Mouse (Mus musculus) ovary, postnatal 14 days (tissue): Measurements from ENCODE around the gene Ckap2l.

Source experiments
- DNase-seq: peaks from one replicate; pipeline ENCODE4 v3.0.0; 2022; ENCODE audit warnings: low spot score

The Ckap2l gene

GRCm38 (mm10) chr2:129263073-129263472, 33.9 kb downstream of the Ckap2l start:
- no peak for DNase-seq

GRCm38 (mm10) chr2:129261151-129261794, 35.7 kb downstream of the Ckap2l start:
- no peak for DNase-seq

- DNase-seq: no peak
Observed at GRCm38 (mm10) chr2:129260646-129261045, 36.4 kb downstream of the Ckap2l start.

GRCm38 (mm10) chr2:129258475-129259211, 38.4 kb downstream of the Ckap2l start:
- peak; percentile 75 for DNase-seq

- DNase-seq: no peak
Observed at GRCm38 (mm10) chr2:129258056-129258455, 39.0 kb downstream of the Ckap2l start.

GRCm38 (mm10) chr2:129256006-129256405, 41.0 kb downstream of the Ckap2l start:
- no peak for DNase-seq

- DNase-seq: no peak
Observed at GRCm38 (mm10) chr2:129254076-129254475, 42.9 kb downstream of the Ckap2l start.

- DNase-seq: no peak
Observed at GRCm38 (mm10) chr2:129253631-129253970, 43.4 kb downstream of the Ckap2l start.

- DNase-seq: no peak
Observed at GRCm38 (mm10) chr2:129252836-129253630, 44.0 kb downstream of the Ckap2l start.

GRCm38 (mm10) chr2:129249321-129249720, 47.7 kb downstream of the Ckap2l start:
- no peak for DNase-seq

- no peak for DNase-seq
Observed at GRCm38 (mm10) chr2:129247707-129248121, 49.3 kb downstream of the Ckap2l start.

GRCm38 (mm10) chr2:129246924-129247323, 50.1 kb downstream of the Ckap2l start:
- no peak for DNase-seq

- no peak for DNase-seq
Observed at GRCm38 (mm10) chr2:129246436-129246835, 50.6 kb downstream of the Ckap2l start.

- no peak for DNase-seq
Observed at GRCm38 (mm10) chr2:129245618-129246017, 51.4 kb downstream of the Ckap2l start.

- no peak for DNase-seq
Observed at GRCm38 (mm10) chr2:129244446-129245120, 52.4 kb downstream of the Ckap2l start.

GRCm38 (mm10) chr2:129243786-129244185, 53.2 kb downstream of the Ckap2l start:
- no peak for DNase-seq

- no peak for DNase-seq
Observed at GRCm38 (mm10) chr2:129243005-129243404, 54.0 kb downstream of the Ckap2l start.

GRCm38 (mm10) chr2:129241845-129242833, 54.9 kb downstream of the Ckap2l start:
- DNase-seq: no peak

- no peak for DNase-seq
Observed at GRCm38 (mm10) chr2:129240726-129241432, 56.1 kb downstream of the Ckap2l start.

GRCm38 (mm10) chr2:129236526-129236925, 60.5 kb downstream of the Ckap2l start:
- no peak for DNase-seq
